Mouse (Mus musculus) layer of hippocampus, adult 2 months (tissue): ENCODE measurements at regions not wholly inside any gene's neighbourhood (a gene's known extent, or its start where the extent isn't known, plus 50 kb on each side); places are given as distances from the start of the nearest gene placed in this dataset.

Source experiments
- DNase-seq, 2 experiments: peaks; one replicate each; pipeline ENCODE4 v3.0.0; 2022; ENCODE audit warnings: low spot score in 2 of 2
- H3K27ac ChIP-seq: fragments of 200-600 bp; 2 replicates; pipeline ENCODE4 v1.8.1; 2022
- H3K4me3 ChIP-seq: fragments of 200-600 bp; 2 replicates; pipeline ENCODE4 v1.8.1; 2022; ENCODE audit warnings: mild to moderate bottlenecking
- CTCF ChIP-seq: fragments of 200-600 bp; conservative IDR thresholded peaks from 2 replicates; pipeline ENCODE4 v1.8.1; 2022; ENCODE audit warnings: antibody characterized with exemption, mild to moderate bottlenecking, moderate library complexity

- no peak for DNase-seq
- Histone ChIP-seq H3K4me3 (no peak overlapping the region), H3K27ac (no peak overlapping the region)
- TF ChIP-seq CTCF: no peak
Measured at GRCm38 (mm10) chr9:79439233-79439960, 279.2 kb downstream of the Col12a1 start.

GRCm38 (mm10) chr9:79455226-79455625, 263.4 kb downstream of the Col12a1 start:
- DNase-seq: no peak
- TF ChIP-seq CTCF: no peak
- Histone ChIP-seq H3K27ac (no peak overlapping the region), H3K4me3 (no peak overlapping the region)

- no peak overlapping the region for H3K4me3 ChIP-seq
- DNase-seq: no peak
- H3K27ac ChIP-seq: no peak overlapping the region
- TF ChIP-seq CTCF: no peak
Measured at GRCm38 (mm10) chr9:79479118-79479517, 239.5 kb downstream of the Col12a1 start.

- Histone ChIP-seq H3K4me3 (no peak overlapping the region), H3K27ac (no peak overlapping the region)
- TF ChIP-seq CTCF: no peak
- DNase-seq: no peak
Measured at GRCm38 (mm10) chr9:79500253-79500652, 218.4 kb downstream of the Col12a1 start.

GRCm38 (mm10) chr9:79502034-79502433, 216.6 kb downstream of the Col12a1 start:
- DNase-seq: no peak
- TF ChIP-seq CTCF: no peak
- Histone ChIP-seq H3K4me3 (no peak overlapping the region), H3K27ac (no peak overlapping the region)

- no peak for TF ChIP-seq CTCF
- no peak overlapping the region for H3K27ac ChIP-seq
- no peak overlapping the region for H3K4me3 ChIP-seq
- DNase-seq: no peak
Measured at GRCm38 (mm10) chr9:79516384-79516783, 202.2 kb downstream of the Col12a1 start.

GRCm38 (mm10) chr9:79517461-79517860, 201.2 kb downstream of the Col12a1 start:
- no peak overlapping the region for H3K4me3 ChIP-seq

GRCm38 (mm10) chr9:79518640-79519039, 200.0 kb downstream of the Col12a1 start:
- Histone ChIP-seq H3K27ac (no peak overlapping the region), H3K4me3 (no peak overlapping the region)
- DNase-seq: no peak
- TF ChIP-seq CTCF: no peak

More at GRCm38 (mm10) chr9:79517461-79517860, 201.2 kb downstream of the Col12a1 start:
- H3K27ac ChIP-seq: no peak overlapping the region
- no peak for DNase-seq
- no peak for TF ChIP-seq CTCF

- no peak for TF ChIP-seq CTCF
- no peak for DNase-seq
- H3K4me3 ChIP-seq: no peak overlapping the region
- H3K27ac ChIP-seq: no peak overlapping the region
Measured at GRCm38 (mm10) chr9:79520498-79520897, 198.1 kb downstream of the Col12a1 start.

GRCm38 (mm10) chr9:79523054-79523453, 195.6 kb downstream of the Col12a1 start:
- Histone ChIP-seq H3K4me3 (no peak overlapping the region), H3K27ac (no peak overlapping the region)
- TF ChIP-seq CTCF: no peak
- no peak for DNase-seq

GRCm38 (mm10) chr9:79525000-79525399, 193.6 kb downstream of the Col12a1 start:
- no peak overlapping the region for H3K4me3 ChIP-seq
- TF ChIP-seq CTCF: no peak

GRCm38 (mm10) chr9:79526390-79526789, 192.2 kb downstream of the Col12a1 start:
- Histone ChIP-seq H3K27ac (no peak overlapping the region), H3K4me3 (no peak overlapping the region)
- TF ChIP-seq CTCF: no peak
- peak; percentile 2 to 13 for DNase-seq

More at GRCm38 (mm10) chr9:79525000-79525399, 193.6 kb downstream of the Col12a1 start:
- DNase-seq: no peak
- no peak overlapping the region for H3K27ac ChIP-seq

- no peak for DNase-seq
- H3K27ac ChIP-seq: no peak overlapping the region
- no peak overlapping the region for H3K4me3 ChIP-seq
- no peak for TF ChIP-seq CTCF
Measured at GRCm38 (mm10) chr9:79527331-79527730, 191.3 kb downstream of the Col12a1 start.
